ENCODE assay signal across 14 mouse cellular contexts in the genomic region with DNA sequence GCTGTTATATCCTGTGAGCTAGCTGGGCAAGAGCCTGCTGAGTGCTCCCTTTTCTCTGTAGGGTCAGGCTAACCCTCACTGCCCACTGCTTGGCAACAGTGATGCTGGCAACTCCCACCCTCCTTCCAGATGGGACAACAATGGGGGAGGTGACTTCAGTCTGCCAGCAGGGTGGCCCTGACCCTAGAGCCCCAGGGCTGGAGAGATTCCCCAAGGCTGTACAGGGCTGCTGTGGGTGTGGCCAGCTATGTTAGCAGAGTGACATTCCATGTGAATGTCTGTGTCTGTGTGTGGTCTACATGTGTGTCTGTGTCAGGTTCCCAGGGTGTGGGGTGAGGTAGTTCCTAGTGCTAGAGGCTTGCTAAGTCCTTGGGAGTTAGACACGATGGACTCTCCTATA. TPM values are rescaled to one million over a fixed set of nuclear protein-coding genes. Genes with fewer than 3 reads are reported as not detected.
A peak's percentile ranks its signal among the peaks of the same experiment; 100 is the strongest.
DNase-seq lines count a peak whose midpoint lies in the region; ATAC-seq and TF ChIP-seq lines count a peak whose summit lies in the region.
"Had no signal": no experiment of that assay in that cellular context is flagged by ENCODE, and none has a peak within 500 bp of the region (broad histone marks: within the 10 kb centered on the region; RNA-seq: fewer than 3 reads in every experiment).

No protein-coding gene starts in this region.

- H3K79me2 ChIP-seq in liver, adult 2 months (ENCODE audit: control insufficient read depth, insufficient read depth, low read length), result peaks cover 4% of the 10 kb centered on the region; the same call in 1 of the 2 replicates

- WGBS in liver, adult 2 months, result 50% methylated on average over 1 of the region's 1 CpGs
- 54% methylated on average over 1 of the region's 1 CpGs for WGBS in liver, embryonic 11.5 days
- 30% methylated on average over 1 of the region's 1 CpGs for WGBS in embryonic facial prominence, embryonic 12.5 days
- WGBS in small intestine, adult 2 months, result 61% methylated on average over 1 of the region's 1 CpGs
- 65% methylated on average over 1 of the region's 1 CpGs for WGBS in liver, postnatal 0 days (ENCODE audit: insufficient replicate concordance)

- H3K4me1 ChIP-seq in liver, adult 2 months (ENCODE audit: control insufficient read depth, insufficient read depth, low read length), result no peaks in the 10 kb centered on the region
- peaks cover 15% of the 10 kb centered on the region for H3K4me1 ChIP-seq in liver, embryonic 11.5 days (replicated peaks; ENCODE audit: control insufficient read depth, insufficient read depth, low read length)
- H3K4me1 ChIP-seq in embryonic facial prominence, embryonic 12.5 days, result peaks cover 34% of the 10 kb centered on the region
- no peaks in the 10 kb centered on the region; the same call in 1 of the 2 replicates for H3K4me1 ChIP-seq in small intestine, adult 2 months (ENCODE audit: control insufficient read depth, insufficient read depth, insufficient read length, low read length)
- peaks cover 8% of the 10 kb centered on the region for H3K4me1 ChIP-seq in liver, postnatal 0 days (ENCODE audit: insufficient read depth)

- H3K9ac ChIP-seq in liver, adult 2 months (ENCODE audit: low read depth, low read length), result no peak overlapping the region
- H3K9ac ChIP-seq in liver, embryonic 11.5 days (ENCODE audit: low read depth, low read length), result no peak overlapping the region
- peak overlapping the region; percentile 2; the same call in 1 of the 2 replicates for H3K9ac ChIP-seq in embryonic facial prominence, embryonic 12.5 days
- no peak overlapping the region for H3K9ac ChIP-seq in liver, postnatal 0 days (replicated peaks)
- H3K9ac ChIP-seq: forebrain, embryonic 12.5 days; heart, embryonic 12.5 days; liver, embryonic 14.5 days had no signal

- TF ChIP-seq POLR2A in liver, adult 2 months (IDR thresholded peaks at IDR 0.05; ENCODE audit: extremely low read depth, insufficient read depth, low read length), result no peak
- TF ChIP-seq POLR2A in small intestine, adult 2 months (IDR thresholded peaks at IDR 0.05; ENCODE audit: low read depth, low read length), result no peak

- intact Hi-C loops in heart, postnatal 25 days (cut with DNase I), result loop anchor here (10.0 kb wide), 1 partner anchor 189 kb away; no protein-coding TSS in a partner anchor

- H3K9me3 ChIP-seq in liver, embryonic 11.5 days (ENCODE audit: control insufficient read depth, low read length), result no peaks in the 10 kb centered on the region
- H3K9me3 ChIP-seq in embryonic facial prominence, embryonic 12.5 days, result no peaks in the 10 kb centered on the region
- no peaks in the 10 kb centered on the region for H3K9me3 ChIP-seq in liver, postnatal 0 days (ENCODE audit: low read length)
- H3K9me3 ChIP-seq: forebrain, embryonic 12.5 days; heart, embryonic 12.5 days had no signal

- TF ChIP-seq EP300 in liver, postnatal 0 days (IDR thresholded peaks at IDR 0.05; ENCODE audit: low read depth), result no peak

- H3K4me2 ChIP-seq in liver, embryonic 11.5 days, result no peak overlapping the region
- H3K4me2 ChIP-seq in embryonic facial prominence, embryonic 12.5 days (replicated peaks), result no peak overlapping the region
- H3K4me2 ChIP-seq in liver, postnatal 0 days (ENCODE audit: low read depth, low read length), result no peak overlapping the region
- H3K4me2 ChIP-seq: forebrain, embryonic 12.5 days; heart, embryonic 12.5 days had no signal

- 0 out of 2 replicates have a peak overlapping the region, but pooled peaks have one; percentile 9 for H3K27ac ChIP-seq in liver, adult 2 months (replicated peaks; ENCODE audit: insufficient read depth, low read depth, low read length)
- H3K27ac ChIP-seq in liver, embryonic 11.5 days (ENCODE audit: low read depth, low read length), result no peak overlapping the region
- no peak overlapping the region for H3K27ac ChIP-seq in embryonic facial prominence, embryonic 12.5 days
- peak overlapping the region; percentile 43; the same call in 1 of the 2 replicates for H3K27ac ChIP-seq in small intestine, adult 2 months (ENCODE audit: insufficient read depth, low read depth, low read length)
- no peak overlapping the region for H3K27ac ChIP-seq in liver, postnatal 0 days (ENCODE audit: low read depth)
- H3K27ac ChIP-seq: forebrain, embryonic 12.5 days; liver, embryonic 14.5 days had no signal

- DNase-seq in heart, adult 18-20 months, result peak; percentile 23 to 36
- DNase-seq in heart, postnatal 25 days (ENCODE audit: low spot score), result no peak
- no peak for DNase-seq in liver, adult 2 months (ENCODE audit: extremely low read depth, low read depth, low spot score)
- DNase-seq in liver, embryonic 11.5 days (ENCODE audit: low spot score), result no peak
- DNase-seq in liver, postnatal 0 days, result no peak
- no peak for DNase-seq in urinary bladder, adult 18-20 months (ENCODE audit: low spot score in 2 of 2)
- DNase-seq: cerebellum, adult 9-11 months; right cerebral cortex, postnatal 14 days had no signal

- ATAC-seq in liver, embryonic 11.5 days (replicated peaks; ENCODE audit: low FRiP score), result no peak
- no peak for ATAC-seq in embryonic facial prominence, embryonic 12.5 days (ENCODE audit: insufficient number of reproducible peaks, insufficient read depth, low FRiP score, low TSS enrichment)
- no peak for ATAC-seq in liver, postnatal 0 days

- H3K36me3 ChIP-seq in liver, adult 2 months (ENCODE audit: control insufficient read depth, insufficient read depth, low read length), result no peaks in the 10 kb centered on the region
- no peaks in the 10 kb centered on the region for H3K36me3 ChIP-seq in liver, embryonic 11.5 days (ENCODE audit: control insufficient read depth, insufficient read depth, low read length)
- no peaks in the 10 kb centered on the region for H3K36me3 ChIP-seq in embryonic facial prominence, embryonic 12.5 days
- no peaks in the 10 kb centered on the region for H3K36me3 ChIP-seq in small intestine, adult 2 months (ENCODE audit: control insufficient read depth, insufficient read depth, low read length)
- no peaks in the 10 kb centered on the region for H3K36me3 ChIP-seq in liver, postnatal 0 days (replicated peaks; ENCODE audit: insufficient read depth, low read length)
- H3K36me3 ChIP-seq: forebrain, embryonic 12.5 days; heart, embryonic 12.5 days had no signal

- H3K4me3 ChIP-seq in liver, adult 2 months (ENCODE audit: insufficient read depth, low read depth, low read length), result no peak overlapping the region
- no peak overlapping the region for H3K4me3 ChIP-seq in liver, embryonic 11.5 days (ENCODE audit: low read depth, low read length)
- H3K4me3 ChIP-seq in embryonic facial prominence, embryonic 12.5 days, result no peak overlapping the region
- H3K4me3 ChIP-seq in small intestine, adult 2 months (ENCODE audit: low read depth, low read length), result no peak overlapping the region
- no peak overlapping the region for H3K4me3 ChIP-seq in liver, postnatal 0 days (ENCODE audit: low read depth, low read length)
- H3K4me3 ChIP-seq: forebrain, embryonic 12.5 days; heart, embryonic 12.5 days had no signal

- H3K27me3 ChIP-seq in liver, adult 2 months (ENCODE audit: control insufficient read depth, insufficient read depth, low read length), result peaks cover 15% of the 10 kb centered on the region
- peaks cover 57% of the 10 kb centered on the region for H3K27me3 ChIP-seq in liver, embryonic 11.5 days (replicated peaks; ENCODE audit: control insufficient read depth, insufficient read depth, low read length)
- H3K27me3 ChIP-seq in embryonic facial prominence, embryonic 12.5 days, result peaks cover 56% of the 10 kb centered on the region
- peaks cover 50% of the 10 kb centered on the region for H3K27me3 ChIP-seq in small intestine, adult 2 months (ENCODE audit: control insufficient read depth, insufficient read depth, low read length)
- peaks cover 41% of the 10 kb centered on the region for H3K27me3 ChIP-seq in liver, postnatal 0 days (ENCODE audit: insufficient read depth, low read length)

- TF ChIP-seq CTCF in liver, adult 2 months (IDR thresholded peaks at IDR 0.05; ENCODE audit: low read depth, low read length), result no peak
- TF ChIP-seq CTCF in small intestine, adult 2 months (IDR thresholded peaks at IDR 0.05; ENCODE audit: extremely low read depth, insufficient read length, insufficient replicate concordance, low read depth, low read length), result no peak
- no peak for TF ChIP-seq CTCF in liver, postnatal 0 days (IDR thresholded peaks at IDR 0.05; ENCODE audit: low read depth)

RNA-seq across cellular contexts. Expression of gene Sox18, which starts 2.1 kb away (rescaled TPM):
- 10 to 100 TPM; 38.7 to 49.6 TPM for total RNA-seq in heart, adult 18-20 months (2021)
- total RNA-seq in heart, postnatal 25 days (2021), result 10 to 100 TPM; 40.2 to 56.9 TPM
- total RNA-seq in liver, adult 2 months (2014; rRNA removed), result 1.4 and 2.9 TPM in 2 replicates
- 8.0 and 9.8 TPM in 2 replicates for polyA plus RNA-seq in liver, adult 2 months (2012; rRNA removed)
- 16.1 and 19.4 TPM in 2 replicates for polyA plus RNA-seq in liver, embryonic 11.5 days (2014; fragmentation: Nextera tagmentation; extraction: Ambion mirVana)
- 38.5 and 43.7 TPM in 2 replicates for polyA plus RNA-seq in embryonic facial prominence, embryonic 12.5 days (2016; fragmentation: Nextera tagmentation; extraction: Ambion mirVana)
- polyA plus RNA-seq in small intestine, adult 2 months (2012; rRNA removed), result 39.0 and 59.8 TPM in 2 replicates
- 11.4 and 12.2 TPM in 2 replicates for polyA plus RNA-seq in liver, postnatal 0 days (2015; fragmentation: Nextera tagmentation; extraction: Ambion mirVana)

RNA-seq across cellular contexts. Expression of gene Tcea2, which starts 6.6 kb away (rescaled TPM):
- 1 to 10 TPM; 5.1 to 5.8 TPM for total RNA-seq in heart, adult 18-20 months (2021)
- 1 to 10 TPM; 5.8 to 6.4 TPM for total RNA-seq in heart, postnatal 25 days (2021)
- 1.1 and 1.4 TPM in 2 replicates for total RNA-seq in liver, adult 2 months (2014; rRNA removed)
- 1.8 and 2.8 TPM in 2 replicates for polyA plus RNA-seq in liver, adult 2 months (2012; rRNA removed)
- polyA plus RNA-seq in liver, embryonic 11.5 days (2014; fragmentation: Nextera tagmentation; extraction: Ambion mirVana), result 8.1 and 12.1 TPM in 2 replicates
- 29.5 and 31.0 TPM in 2 replicates for polyA plus RNA-seq in embryonic facial prominence, embryonic 12.5 days (2016; fragmentation: Nextera tagmentation; extraction: Ambion mirVana)
- 4.3 and 5.2 TPM in 2 replicates for polyA plus RNA-seq in small intestine, adult 2 months (2012; rRNA removed)
- 3.8 and 4.4 TPM in 2 replicates for polyA plus RNA-seq in liver, postnatal 0 days (2015; fragmentation: Nextera tagmentation; extraction: Ambion mirVana)

RNA-seq across cellular contexts. Expression of gene Gm29797, which starts 16.7 kb away (rescaled TPM):
- not detected for total RNA-seq in heart, adult 18-20 months (2021)
- total RNA-seq in heart, postnatal 25 days (2021), result not detected
- total RNA-seq in liver, adult 2 months (2014; rRNA removed), result not detected in 2 replicates
- polyA plus RNA-seq in liver, adult 2 months (2012; rRNA removed), result not detected in 2 replicates
- not detected in 2 replicates for polyA plus RNA-seq in liver, embryonic 11.5 days (2014; fragmentation: Nextera tagmentation; extraction: Ambion mirVana)
- 0.32 TPM in 1 of 2 replicates, not detected in the other for polyA plus RNA-seq in embryonic facial prominence, embryonic 12.5 days (2016; fragmentation: Nextera tagmentation; extraction: Ambion mirVana)
- 0.29 and 0.42 TPM in 2 replicates for polyA plus RNA-seq in small intestine, adult 2 months (2012; rRNA removed)
- polyA plus RNA-seq in liver, postnatal 0 days (2015; fragmentation: Nextera tagmentation; extraction: Ambion mirVana), result not detected in 2 replicates
- total RNA-seq: layer of hippocampus, postnatal 10 days had no signal
- polyA plus RNA-seq: forebrain, embryonic 12.5 days; heart, embryonic 12.5 days had no signal

RNA-seq across cellular contexts. Expression of gene Rgs19, which starts 20.3 kb away (rescaled TPM):
- 1 to 10 TPM; 7.4 to 7.7 TPM for total RNA-seq in heart, adult 18-20 months (2021)
- total RNA-seq in heart, postnatal 25 days (2021), result 1 to 10 TPM; 5.8 to 7.7 TPM
- total RNA-seq in liver, adult 2 months (2014; rRNA removed), result 1.5 and 3.2 TPM in 2 replicates
- polyA plus RNA-seq in liver, adult 2 months (2012; rRNA removed), result 4.5 and 7.8 TPM in 2 replicates
- polyA plus RNA-seq in liver, embryonic 11.5 days (2014; fragmentation: Nextera tagmentation; extraction: Ambion mirVana), result 51.4 and 51.8 TPM in 2 replicates
- 74.9 and 81.9 TPM in 2 replicates for polyA plus RNA-seq in embryonic facial prominence, embryonic 12.5 days (2016; fragmentation: Nextera tagmentation; extraction: Ambion mirVana)
- polyA plus RNA-seq in small intestine, adult 2 months (2012; rRNA removed), result 19.9 and 24.1 TPM in 2 replicates
- 18.6 and 20.5 TPM in 2 replicates for polyA plus RNA-seq in liver, postnatal 0 days (2015; fragmentation: Nextera tagmentation; extraction: Ambion mirVana)

RNA-seq across cellular contexts. Expression of gene Lkaaear1, which starts 24.7 kb away (rescaled TPM):
- total RNA-seq in heart, adult 18-20 months (2021), result not detected
- total RNA-seq in heart, postnatal 25 days (2021), result not detected
- total RNA-seq in liver, adult 2 months (2014; rRNA removed), result not detected in 2 replicates
- polyA plus RNA-seq in liver, adult 2 months (2012; rRNA removed), result not detected in 2 replicates
- polyA plus RNA-seq in liver, embryonic 11.5 days (2014; fragmentation: Nextera tagmentation; extraction: Ambion mirVana), result not detected in 2 replicates
- not detected in 2 replicates for polyA plus RNA-seq in embryonic facial prominence, embryonic 12.5 days (2016; fragmentation: Nextera tagmentation; extraction: Ambion mirVana)
- not detected in 2 replicates for polyA plus RNA-seq in small intestine, adult 2 months (2012; rRNA removed)
- not detected in 2 replicates for polyA plus RNA-seq in liver, postnatal 0 days (2015; fragmentation: Nextera tagmentation; extraction: Ambion mirVana)
- total RNA-seq: layer of hippocampus, postnatal 10 days had no signal
- polyA plus RNA-seq: forebrain, embryonic 12.5 days; heart, embryonic 12.5 days; liver, embryonic 14.5 days had no signal

Comparison
In these comparisons a context has a peak if more than half of its experiments do, and no peak if none do; other contexts are left out.
1. DNase-seq: peak in heart, adult 18-20 months (2 of 2); none in heart, postnatal 25 days (single experiment), liver, adult 2 months (single experiment), liver, embryonic 11.5 days (single experiment), liver, postnatal 0 days (single experiment) and urinary bladder, adult 18-20 months (0 of 2).
2. H3K27ac ChIP-seq: peak in liver, adult 2 months (single experiment) and small intestine, adult 2 months (single experiment); none in liver, embryonic 11.5 days (single experiment), embryonic facial prominence, embryonic 12.5 days (single experiment) and liver, postnatal 0 days (single experiment).